Mouse (Mus musculus) neural tube, postnatal 0 days (tissue): ENCODE data around the gene C1rb. TPM values are rescaled to one million over a fixed set of nuclear protein-coding genes. Genes with fewer than 3 reads are reported as not detected.

Source experiments
- polyA plus RNA-seq: library from polyadenylated mRNA; unstranded; fragments of >200 nt; fragmentation: Nextera tagmentation; extraction: Ambion mirVana; gene quantifications from 2 replicates; pipeline ENCODE4 v1.2.1, GENCODE M21; 2015

The C1rb gene
- not detected in 2 replicates for polyA plus RNA-seq

DNA sequence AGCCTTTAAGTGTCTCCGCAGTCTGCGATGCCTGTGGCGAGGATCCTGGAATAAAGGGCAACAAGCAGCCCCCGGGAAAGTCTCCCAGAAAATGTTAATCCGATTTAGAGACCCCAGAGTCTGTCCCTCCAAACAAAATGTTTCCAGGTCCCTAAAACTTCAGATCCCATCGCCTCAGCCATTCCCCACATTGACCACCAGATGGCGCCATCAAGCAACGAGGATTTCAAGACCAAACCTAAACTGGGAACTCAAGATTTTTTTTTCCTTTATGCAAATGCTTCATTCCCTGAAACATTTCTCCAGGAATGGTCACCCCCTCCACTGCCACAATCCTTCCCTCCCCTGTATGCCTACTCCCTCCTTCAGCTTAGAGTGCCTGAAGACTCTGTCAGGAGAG, at the start of gene C1rb:
Gene C1rb, plus strand, starts transcription at position 269 of the 400 bp plus-strand sequence.

DNA sequence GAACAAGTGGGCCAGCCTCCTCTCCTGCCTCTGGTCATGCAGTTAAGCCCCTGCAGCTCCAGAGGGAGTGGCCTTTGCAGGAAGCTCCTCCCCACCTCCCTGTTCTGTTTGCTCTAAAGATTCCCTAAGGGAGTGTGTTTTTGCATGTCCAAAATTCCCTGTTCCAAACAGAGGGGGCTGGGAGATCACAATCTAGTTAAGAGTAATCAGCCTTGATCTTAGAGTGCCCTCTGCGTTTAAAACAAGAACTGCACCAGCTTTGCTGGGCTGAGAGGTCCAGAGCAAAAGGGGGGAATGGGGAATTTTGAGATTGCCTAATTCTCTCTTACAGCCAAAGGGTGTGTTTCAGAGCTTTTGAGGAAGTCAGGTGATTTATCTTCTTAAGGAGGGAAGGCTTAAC, 27.8 kb upstream of the C1rb start, which contains the start of gene C1s1:
Gene C1s1, minus strand, starts transcription at position 76 of the 400 bp plus-strand sequence.

Other genes starting within 250 kb of the C1rb start
- gene Pex5, start 155.2 kb upstream of the C1rb start, polyA plus RNA-seq, result 44.6 and 50.0 TPM in 2 replicates
- 160 and 185 TPM in 2 replicates for gene Clstn3, start 105.5 kb upstream of the C1rb start, polyA plus RNA-seq
- gene C1rl, start 77.2 kb upstream of the C1rb start, polyA plus RNA-seq, result 0.32 and 0.73 TPM in 2 replicates
- gene C1ra, start 57.9 kb upstream of the C1rb start, polyA plus RNA-seq, result 0.75 and 1.2 TPM in 2 replicates
- 0.99 and 1.5 TPM in 2 replicates for gene C1s1, start 27.9 kb upstream of the C1rb start, polyA plus RNA-seq
- gene C1s2, start 65.8 kb downstream of the C1rb start, polyA plus RNA-seq, result 0.12 and 0.20 TPM in 2 replicates
- gene Lpcat3, start 92.7 kb downstream of the C1rb start, polyA plus RNA-seq, result 45.6 and 52.8 TPM in 2 replicates
- 88.4 and 88.9 TPM in 2 replicates for gene Emg1, start 141.9 kb downstream of the C1rb start, polyA plus RNA-seq
- 264 and 265 TPM in 2 replicates for gene Phb2, start 142.0 kb downstream of the C1rb start, polyA plus RNA-seq
- gene Ptpn6, start 168.4 kb downstream of the C1rb start, polyA plus RNA-seq, result 5.6 and 6.0 TPM in 2 replicates
- gene Grcc10, start 171.1 kb downstream of the C1rb start, polyA plus RNA-seq, result 676 and 680 TPM in 2 replicates
- gene Gm45234, start 185.7 kb downstream of the C1rb start, polyA plus RNA-seq, result not detected in 2 replicates
- 26.7 and 29.5 TPM in 2 replicates for gene Atn1, start 186.2 kb downstream of the C1rb start, polyA plus RNA-seq
- 305 and 307 TPM in 2 replicates for gene Eno2, start 199.4 kb downstream of the C1rb start, polyA plus RNA-seq
- gene Lrrc23, start 209.4 kb downstream of the C1rb start, polyA plus RNA-seq, result 2.4 and 3.0 TPM in 2 replicates
- 10.3 and 10.9 TPM in 2 replicates for gene Spsb2, start 238.4 kb downstream of the C1rb start, polyA plus RNA-seq
- gene Tpi1, start 244.0 kb downstream of the C1rb start, polyA plus RNA-seq, result 467 and 484 TPM in 2 replicates